Mouse (Mus musculus) midbrain, embryonic 10.5 days (tissue): ENCODE results near the gene Rxrb. TPM values are rescaled to one million over a fixed set of nuclear protein-coding genes. Genes with fewer than 3 reads are reported as not detected.
"Not testable (repeated sequence)": the region's sequence is repeated elsewhere in the genome, so short reads cannot be mapped to it uniquely, and the experiment has no call there.

Experiments
- DNase-seq: peaks from one replicate; pipeline ENCODE4 v3.0.0-alpha.2; 2017; ENCODE audit warnings: low spot score
- H3K27ac ChIP-seq: fragments of 300-500 bp; sonication (generic); replicated peaks from 2 replicates; pipeline ENCODE4 v1.5.1; 2016; ENCODE audit warnings: mild to moderate bottlenecking
- H3K27me3 ChIP-seq: fragments of 300-500 bp; sonication (generic); 2 replicates; pipeline ENCODE4 v1.6.1; 2016; ENCODE audit warnings: low read depth, mild to moderate bottlenecking; ENCODE audit not compliant: poor library complexity, severe bottlenecking
- H3K36me3 ChIP-seq: fragments of 300-500 bp; sonication (generic); 2 replicates; pipeline ENCODE4 v1.6.1; 2016; ENCODE audit warnings: mild to moderate bottlenecking, moderate library complexity
- H3K4me1 ChIP-seq: fragments of 300-500 bp; sonication (generic); 2 replicates; pipeline ENCODE4 v1.6.1; 2016
- H3K4me3 ChIP-seq: fragments of 300-500 bp; sonication (generic); 2 replicates; pipeline ENCODE4 v1.5.1; 2016; ENCODE audit warnings: mild to moderate bottlenecking, moderate library complexity
- H3K9me3 ChIP-seq: fragments of 300-500 bp; sonication (generic); replicated peaks from 2 replicates; pipeline ENCODE4 v1.6.1; 2016; ENCODE audit warnings: mild to moderate bottlenecking
- WGBS: fragments of 180-500 bp; shearing (Covaris S2); methylation state at CpG from one replicate; pipeline ENCODE4 v1.1.7; 2016; 5-methylcytosine and 5-hydroxymethylcytosine counted together
- polyA plus RNA-seq: library from polyadenylated mRNA; unstranded; fragments of >200 nt; fragmentation: Nextera tagmentation; extraction: Ambion mirVana; gene quantifications from 2 replicates; pipeline ENCODE4 v1.2.1, GENCODE M21; 2016

Gene Rxrb
- polyA plus RNA-seq, result 54.0 and 56.9 TPM in 2 replicates

GRCm38 (mm10) chr17:34031465-34032173 lies at the start of gene Rxrb, which contains the start of gene Slc39a7:
Gene Rxrb (plus strand): TSS chr17:34031812.
Gene Slc39a7 (minus strand): TSS chr17:34031682.
- no peaks in the 10 kb centered on the region for H3K9me3 ChIP-seq
- peaks cover 65% of the 10 kb centered on the region for H3K36me3 ChIP-seq
- H3K27ac ChIP-seq, result peak within 1 kb of the TSS; percentile 100
- peaks cover 78% of the 10 kb centered on the region for H3K4me1 ChIP-seq
- no peaks in the 10 kb centered on the region for H3K27me3 ChIP-seq
- peak within 1 kb of the TSS; percentile 99 for H3K4me3 ChIP-seq
- WGBS, result under 1% methylated on average over 85 of the region's 88 CpGs
- DNase-seq, result peak; percentile 100

GRCm38 (mm10) chr17:33982136-33982535 lies 49.5 kb upstream of the Rxrb start:
- H3K4me1 ChIP-seq, result peaks cover 31% of the 10 kb centered on the region
- H3K36me3 ChIP-seq, H3K27ac ChIP-seq, H3K9me3 ChIP-seq: not testable (repeated sequence)
- H3K4me3 ChIP-seq, result peak overlapping the region; percentile 65
- peak; percentile 61 for DNase-seq
- WGBS, result 10% methylated on average over 8 of the region's 8 CpGs
- peaks cover 36% of the 10 kb centered on the region for H3K27me3 ChIP-seq

GRCm38 (mm10) chr17:33991788-33992664 lies 39.6 kb upstream of the Rxrb start:
- Histone ChIP-seq H3K9me3 (no peaks in the 10 kb centered on the region), H3K27me3 (peaks cover 2% of the 10 kb centered on the region), H3K27ac (no peak overlapping the region), H3K36me3 (no peaks in the 10 kb centered on the region), H3K4me3 (no peak overlapping the region), H3K4me1 (no peaks in the 10 kb centered on the region)
- peak; percentile 69 for DNase-seq
- WGBS, result 34% methylated on average over 10 of the region's 10 CpGs

- Histone ChIP-seq H3K36me3 (no peaks in the 10 kb centered on the region), H3K27me3 (peaks cover 28% of the 10 kb centered on the region), H3K4me1 (peaks cover 9% of the 10 kb centered on the region), H3K9me3 (no peaks in the 10 kb centered on the region), H3K27ac (no peak overlapping the region), H3K4me3 (no peak overlapping the region)
- DNase-seq, result no peak
- 90% methylated on average over 8 of the region's 8 CpGs for WGBS
These were observed 36.7 kb upstream of the Rxrb start for GRCm38 (mm10) chr17:33994959-33995358.

GRCm38 (mm10) chr17:33995651-33996050 lies 36.0 kb upstream of the Rxrb start:
- no peaks in the 10 kb centered on the region for H3K9me3 ChIP-seq
- no peaks in the 10 kb centered on the region for H3K36me3 ChIP-seq
- DNase-seq, result no peak
- peaks cover 35% of the 10 kb centered on the region for H3K27me3 ChIP-seq
- peaks cover 16% of the 10 kb centered on the region for H3K4me1 ChIP-seq
- 77% methylated on average over 3 of the region's 3 CpGs for WGBS
- no peak overlapping the region for H3K4me3 ChIP-seq
- H3K27ac ChIP-seq, result no peak overlapping the region

- WGBS, result 96% methylated on average over 2 of the region's 2 CpGs
- peaks cover 16% of the 10 kb centered on the region for H3K4me1 ChIP-seq
These were observed 34.6 kb upstream of the Rxrb start for GRCm38 (mm10) chr17:33997025-33997424.

GRCm38 (mm10) chr17:33998697-33999096 lies 32.9 kb upstream of the Rxrb start:
- not testable (repeated sequence) for H3K9me3 ChIP-seq, DNase-seq

More at GRCm38 (mm10) chr17:33997025-33997424, 34.6 kb upstream of the Rxrb start:
- H3K36me3 ChIP-seq, DNase-seq, H3K27ac ChIP-seq, H3K4me3 ChIP-seq, H3K9me3 ChIP-seq: not testable (repeated sequence)
- peaks cover 48% of the 10 kb centered on the region for H3K27me3 ChIP-seq

GRCm38 (mm10) chr17:33999341-34000149 lies 32.1 kb upstream of the Rxrb start:
- Histone ChIP-seq H3K9me3 (no peaks in the 10 kb centered on the region), H3K4me3 (peak overlapping the region; percentile 69), H3K27me3 (peaks cover 54% of the 10 kb centered on the region), H3K4me1 (peaks cover 19% of the 10 kb centered on the region), H3K36me3 (no peaks in the 10 kb centered on the region), H3K27ac (peak overlapping the region; percentile 77)
- DNase-seq, result no peak
- 2% methylated on average over 87 of the region's 87 CpGs for WGBS

More at GRCm38 (mm10) chr17:33998697-33999096, 32.9 kb upstream of the Rxrb start:
- Histone ChIP-seq H3K4me1 (peaks cover 18% of the 10 kb centered on the region), H3K27me3 (peaks cover 54% of the 10 kb centered on the region)
- H3K27ac ChIP-seq, H3K4me3 ChIP-seq, H3K36me3 ChIP-seq: not testable (repeated sequence)
- 57% methylated on average over 5 of the region's 5 CpGs for WGBS

GRCm38 (mm10) chr17:34000150-34000537 lies 31.5 kb upstream of the Rxrb start, which contains the start of gene H2-K1:
Gene H2-K1 (minus strand): TSS chr17:34000347.
- Histone ChIP-seq H3K27ac (peak within 1 kb of the TSS; percentile 77), H3K4me1 (peaks cover 19% of the 10 kb centered on the region), H3K36me3 (no peaks in the 10 kb centered on the region), H3K27me3 (peaks cover 54% of the 10 kb centered on the region), H3K4me3 (peak within 1 kb of the TSS; percentile 69), H3K9me3 (no peaks in the 10 kb centered on the region)
- DNase-seq, result peak; percentile 71
- WGBS, result under 1% methylated on average over 25 of the region's 30 CpGs

GRCm38 (mm10) chr17:34000796-34001195 lies 30.8 kb upstream of the Rxrb start:
- 64% methylated on average over 2 of the region's 2 CpGs for WGBS
- H3K27ac ChIP-seq, H3K9me3 ChIP-seq, DNase-seq, H3K36me3 ChIP-seq: not testable (repeated sequence)
- H3K4me3 ChIP-seq, result peak overlapping the region; percentile 69; the same call in 1 of the 2 replicates
- peaks cover 54% of the 10 kb centered on the region for H3K27me3 ChIP-seq
- peaks cover 19% of the 10 kb centered on the region for H3K4me1 ChIP-seq

- peaks cover 41% of the 10 kb centered on the region for H3K27me3 ChIP-seq
- peaks cover 19% of the 10 kb centered on the region for H3K4me1 ChIP-seq
- no peak overlapping the region; the same call in 1 of the 2 replicates for H3K4me3 ChIP-seq
- H3K27ac ChIP-seq, result no peak overlapping the region
- H3K9me3 ChIP-seq, result no peaks in the 10 kb centered on the region
- no peaks in the 10 kb centered on the region for H3K36me3 ChIP-seq
- 7% methylated on average over 5 of the region's 5 CpGs for WGBS
- peak; percentile 56 for DNase-seq
These were observed 28.2 kb upstream of the Rxrb start for GRCm38 (mm10) chr17:34003426-34003825.

GRCm38 (mm10) chr17:34006570-34006969 lies 25.0 kb upstream of the Rxrb start:
- Histone ChIP-seq H3K4me3 (no peak overlapping the region), H3K27ac (no peak overlapping the region), H3K9me3 (0 out of 2 replicates have a peak, but pooled peaks cover 1% of the 10 kb centered on the region), H3K27me3 (peaks cover 10% of the 10 kb centered on the region), H3K36me3 (no peaks in the 10 kb centered on the region), H3K4me1 (0 out of 2 replicates have a peak, but pooled peaks cover 3% of the 10 kb centered on the region)
- WGBS, result 64% methylated on average over 2 of the region's 2 CpGs
- DNase-seq, result no peak
